Mouse (Mus musculus) midbrain, postnatal 0 days (tissue): Measurements from ENCODE around the gene Gm4131. TPM values are rescaled to one million over a fixed set of nuclear protein-coding genes. Genes with fewer than 3 reads are reported as not detected.

Source experiments
- ATAC-seq: fragments of 200-750 bp; cut with Nextera tagmentation; 2 replicates; pipeline ENCODE4 v1.8.0; 2017; ENCODE audit warnings: moderate number of reproducible peaks, mild to moderate bottlenecking, moderate TSS enrichment, moderate library complexity; ENCODE audit not compliant: low FRiP score
- DNase-seq: peaks from one replicate; pipeline ENCODE4 v3.0.0-alpha.2; 2015; ENCODE audit warnings: low spot score
- H3K27ac ChIP-seq: fragments of 300-500 bp; sonication (generic); 2 replicates; pipeline ENCODE4 v1.5.1; 2014; ENCODE audit warnings: low read depth, mild to moderate bottlenecking, low read length, mixed read lengths
- H3K27me3 ChIP-seq: fragments of 300-500 bp; sonication (generic); 2 replicates; pipeline ENCODE4 v1.6.1; 2014; ENCODE audit warnings: low read length, control low read depth, mixed read lengths; ENCODE audit not compliant: insufficient read depth
- H3K36me3 ChIP-seq: fragments of 300-500 bp; sonication (generic); 2 replicates; pipeline ENCODE4 v1.6.1; 2014; ENCODE audit warnings: low read length, control low read depth, mixed read lengths; ENCODE audit not compliant: insufficient read depth
- H3K4me1 ChIP-seq: fragments of 300-500 bp; sonication (generic); 2 replicates; pipeline ENCODE4 v1.6.1; 2014; ENCODE audit warnings: mild to moderate bottlenecking, control low read depth, antibody characterized with exemption, low read length, mixed read lengths; ENCODE audit not compliant: insufficient read depth
- H3K4me2 ChIP-seq: fragments of 300-500 bp; sonication (generic); 2 replicates; pipeline ENCODE4 v1.6.1; 2014; ENCODE audit warnings: low read depth, mild to moderate bottlenecking, low read length, mixed read lengths; ENCODE audit not compliant: poor library complexity, severe bottlenecking
- H3K4me3 ChIP-seq: fragments of 300-500 bp; sonication (generic); 2 replicates; pipeline ENCODE4 v1.5.1; 2014; ENCODE audit warnings: low read depth, mild to moderate bottlenecking, low read length, moderate library complexity
- H3K9ac ChIP-seq: fragments of 300-500 bp; sonication (generic); replicated peaks from 2 replicates; pipeline ENCODE4 v1.6.1; 2014; ENCODE audit warnings: mild to moderate bottlenecking, low read length, moderate library complexity, mixed read lengths; ENCODE audit not compliant: poor library complexity, severe bottlenecking
- H3K9me3 ChIP-seq: fragments of 300-500 bp; sonication (generic); 2 replicates; pipeline ENCODE4 v1.6.1; 2016; ENCODE audit warnings: low read length, control low read depth
- CTCF ChIP-seq: IDR thresholded peaks from 2 replicates; pipeline ENCODE4 v1.5.1; 2016; ENCODE audit warnings: antibody characterized with exemption, mild to moderate bottlenecking
- WGBS: fragments of 180-500 bp; shearing (Covaris S2); extraction: QIAGEN DNeasy Blood & Tissue Kit; methylation state at CpG from one replicate; pipeline ENCODE4 v1.1.7; 2014; 5-methylcytosine and 5-hydroxymethylcytosine counted together
- polyA plus RNA-seq: library from polyadenylated mRNA; unstranded; fragments of >200 nt; fragmentation: Nextera tagmentation; extraction: Ambion mirVana; gene quantifications from 2 replicates; pipeline ENCODE4 v1.2.1, GENCODE M21; 2015
- total RNA-seq: library from RNA; depleted of rRNA; stranded (reverse); fragments of >200 nt; gene quantifications from 2 replicates; pipeline ENCODE4 v1.2.3, GENCODE M21; 2014

Gene Gm4131
- total and polyA plus RNA-seq, 2 experiments from 2014 or later = 0.14 TPM; not detected in 1

GRCm38 (mm10) chr14:62488270-62488669, 78.5 kb downstream of the Gm4131 start:
- Histone ChIP-seq H3K9ac (no peak overlapping the region), H3K36me3 (no peaks in the 10 kb centered on the region), H3K4me3 (no peak overlapping the region), H3K4me1 (no peaks in the 10 kb centered on the region), H3K4me2 (no peak overlapping the region), H3K9me3 (no peaks in the 10 kb centered on the region), H3K27me3 (no peaks in the 10 kb centered on the region), H3K27ac (no peak overlapping the region)
- 93% methylated on average over 7 of the region's 7 CpGs for WGBS
- DNase-seq (no peak), ATAC-seq (no peak)
- TF ChIP-seq CTCF = no peak

- H3K4me2 ChIP-seq = no peak overlapping the region
- no peak overlapping the region for H3K27ac ChIP-seq
- ATAC-seq (no peak), DNase-seq (no peak)
- no peaks in the 10 kb centered on the region for H3K9me3 ChIP-seq
- no peaks in the 10 kb centered on the region for H3K27me3 ChIP-seq
- no peak overlapping the region for H3K9ac ChIP-seq
- no peaks in the 10 kb centered on the region for H3K36me3 ChIP-seq
- WGBS = 54% methylated on average over 8 of the region's 8 CpGs
- no peaks in the 10 kb centered on the region for H3K4me1 ChIP-seq
- TF ChIP-seq CTCF = no peak
- no peak overlapping the region for H3K4me3 ChIP-seq
Observed at GRCm38 (mm10) chr14:62481381-62481780, 85.3 kb downstream of the Gm4131 start.

DNA sequence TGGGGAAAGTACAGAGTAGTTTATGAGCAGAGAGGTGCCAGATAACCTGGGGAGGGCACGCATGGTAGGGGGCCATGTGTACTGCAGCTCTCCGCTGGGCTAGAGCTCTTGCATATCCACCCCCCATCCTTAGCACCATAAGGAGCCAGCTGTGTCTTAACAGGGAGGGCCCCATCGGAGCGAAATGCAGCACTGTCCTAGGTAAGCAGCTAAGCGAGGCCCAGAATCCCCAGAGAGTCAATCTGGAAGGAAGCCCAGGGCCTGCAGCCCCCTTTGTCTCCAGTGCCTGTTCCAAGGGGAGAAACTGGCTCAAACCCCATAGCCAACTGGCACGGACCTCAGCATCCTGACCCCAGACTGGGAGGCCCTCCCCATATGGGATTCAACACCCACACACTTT, 87.3 kb downstream of the Gm4131 start:
- peak; percentile 72 for DNase-seq
- no peak for TF ChIP-seq CTCF
- Histone ChIP-seq H3K4me3 (no peak overlapping the region), H3K9ac (no peak overlapping the region), H3K27me3 (no peaks in the 10 kb centered on the region), H3K36me3 (no peaks in the 10 kb centered on the region), H3K9me3 (no peaks in the 10 kb centered on the region), H3K4me1 (no peaks in the 10 kb centered on the region), H3K4me2 (no peak overlapping the region), H3K27ac (no peak overlapping the region)
- no peak for ATAC-seq
- 37% methylated on average over 6 of the region's 6 CpGs for WGBS

GRCm38 (mm10) chr14:62474481-62474880, 92.2 kb downstream of the Gm4131 start:
- no peaks in the 10 kb centered on the region for H3K36me3 ChIP-seq
- H3K4me2 ChIP-seq = no peak overlapping the region
- TF ChIP-seq CTCF = peak; percentile 22; the same call in 1 of the 2 replicates
- 81% methylated on average over 1 of the region's 1 CpGs for WGBS
- no peaks in the 10 kb centered on the region for H3K27me3 ChIP-seq
- no peak overlapping the region for H3K4me3 ChIP-seq
- H3K9ac ChIP-seq = no peak overlapping the region
- DNase-seq = no peak
- no peaks in the 10 kb centered on the region for H3K9me3 ChIP-seq
- H3K27ac ChIP-seq = no peak overlapping the region
- H3K4me1 ChIP-seq = no peaks in the 10 kb centered on the region
- no peak for ATAC-seq

DNA sequence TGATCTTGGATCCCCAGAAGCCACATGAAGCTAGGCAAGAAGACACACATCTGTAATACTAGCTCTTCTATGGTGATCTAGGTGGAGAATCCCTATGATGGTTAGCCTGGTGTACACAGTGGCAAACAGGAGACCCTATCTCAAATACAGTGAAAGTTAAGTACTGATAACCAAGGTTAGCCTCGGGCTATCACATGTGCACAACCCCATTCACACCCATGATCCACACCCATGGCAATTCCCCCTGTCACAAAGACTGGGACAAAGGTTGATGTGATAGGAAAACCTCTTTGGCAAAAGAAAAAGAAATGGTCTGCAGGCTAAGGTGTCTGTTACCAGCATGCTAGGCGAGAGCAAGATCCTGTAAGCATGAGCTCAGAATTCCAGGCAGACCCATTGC, 94.7 kb downstream of the Gm4131 start:
- H3K4me1 ChIP-seq = no peaks in the 10 kb centered on the region
- H3K27ac ChIP-seq = no peak overlapping the region
- WGBS = 86% methylated on average over 2 of the region's 2 CpGs
- ATAC-seq (no peak), DNase-seq (no peak)
- H3K36me3 ChIP-seq = no peaks in the 10 kb centered on the region
- no peak overlapping the region for H3K4me2 ChIP-seq
- no peaks in the 10 kb centered on the region for H3K27me3 ChIP-seq
- H3K9me3 ChIP-seq = no peaks in the 10 kb centered on the region
- H3K9ac ChIP-seq = no peak overlapping the region
- TF ChIP-seq CTCF = no peak
- no peak overlapping the region for H3K4me3 ChIP-seq

DNA sequence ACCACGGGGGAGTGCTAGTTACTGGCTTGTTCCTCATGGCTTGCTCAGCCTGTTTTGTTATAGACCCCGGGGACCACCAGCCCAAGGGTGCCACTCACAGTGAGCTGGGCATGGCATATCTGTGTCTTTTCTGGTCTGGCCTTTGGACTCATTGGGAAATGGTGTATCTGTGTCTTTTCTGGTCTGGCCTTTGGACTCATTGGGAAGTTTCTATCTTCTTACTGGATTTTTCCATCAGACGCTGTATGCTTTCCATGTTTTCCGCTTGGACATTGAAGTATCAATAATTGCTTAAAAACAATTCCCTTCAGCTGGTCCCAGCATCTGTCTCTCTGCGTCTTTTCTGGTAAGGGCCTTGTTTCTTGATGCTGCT, 98.0 kb downstream of the Gm4131 start:
- ATAC-seq (no peak), DNase-seq (no peak)
- H3K4me3 ChIP-seq = no peak overlapping the region
- H3K27me3 ChIP-seq = no peaks in the 10 kb centered on the region
- H3K4me1 ChIP-seq = no peaks in the 10 kb centered on the region
- no peak overlapping the region for H3K4me2 ChIP-seq
- TF ChIP-seq CTCF = no peak
- no peaks in the 10 kb centered on the region for H3K9me3 ChIP-seq
- H3K36me3 ChIP-seq = no peaks in the 10 kb centered on the region
- 82% methylated on average over 5 of the region's 5 CpGs for WGBS
- no peak overlapping the region for H3K9ac ChIP-seq
- no peak overlapping the region for H3K27ac ChIP-seq
